Mouse (Mus musculus): ENCODE results near the gene Spata25.
"Not testable (repeated sequence)": the region's sequence is repeated elsewhere in the genome, so short reads cannot be mapped to it uniquely, and the experiment has no call there.

Gene Spata25

GRCm38 (mm10) chr2:164828437-164828836, at the start of gene Spata25:
Gene Spata25 (minus strand): TSS chr2:164828537.
- no peak for DNase-seq

GRCm38 (mm10) chr2:164877376-164878215, 49.3 kb upstream of the Spata25 start:
- DNase-seq: not testable (repeated sequence)

GRCm38 (mm10) chr2:164875648-164876047, 47.3 kb upstream of the Spata25 start:
- not testable (repeated sequence) for DNase-seq

- peak; percentile 88 for DNase-seq
These were observed 46.0 kb upstream of the Spata25 start for GRCm38 (mm10) chr2:164874239-164874769.

- DNase-seq: peak; percentile 43
These were observed 45.3 kb upstream of the Spata25 start for GRCm38 (mm10) chr2:164873621-164874020.

- no peak for DNase-seq
These were observed 43.4 kb upstream of the Spata25 start for GRCm38 (mm10) chr2:164871602-164872303.

GRCm38 (mm10) chr2:164868491-164868890, 40.2 kb upstream of the Spata25 start:
- peak; percentile 70 for DNase-seq

- peak; percentile 60 for DNase-seq
These were observed 39.2 kb upstream of the Spata25 start for GRCm38 (mm10) chr2:164867566-164867965.

GRCm38 (mm10) chr2:164866741-164867551, 38.6 kb upstream of the Spata25 start:
- peak; percentile 93 for DNase-seq

GRCm38 (mm10) chr2:164864593-164864992, 36.3 kb upstream of the Spata25 start:
- no peak for DNase-seq

GRCm38 (mm10) chr2:164863411-164863810, 35.1 kb upstream of the Spata25 start:
- DNase-seq: not testable (repeated sequence)

- DNase-seq: peak; percentile 86
These were observed 34.0 kb upstream of the Spata25 start for GRCm38 (mm10) chr2:164862179-164862861.

GRCm38 (mm10) chr2:164861094-164861493, 32.8 kb upstream of the Spata25 start:
- no peak for DNase-seq

GRCm38 (mm10) chr2:164859640-164860432, 31.5 kb upstream of the Spata25 start:
- peak; percentile 43 for DNase-seq

- DNase-seq: no peak
These were observed 30.8 kb upstream of the Spata25 start for GRCm38 (mm10) chr2:164859155-164859554.

- DNase-seq: no peak
These were observed 29.7 kb upstream of the Spata25 start for GRCm38 (mm10) chr2:164857842-164858553.

GRCm38 (mm10) chr2:164857101-164857821, 28.9 kb upstream of the Spata25 start, which contains the start of gene Pltp:
Gene Pltp (minus strand): TSS chr2:164857711.
- peak; percentile 82 for DNase-seq

GRCm38 (mm10) chr2:164856309-164857100, 28.2 kb upstream of the Spata25 start:
- DNase-seq: no peak

GRCm38 (mm10) chr2:164855572-164855971, 27.2 kb upstream of the Spata25 start:
- DNase-seq: not testable (repeated sequence)
